Mouse (Mus musculus): ENCODE results near the gene Slc5a5. TPM values are rescaled to one million over a fixed set of nuclear protein-coding genes. Genes with fewer than 3 reads are reported as not detected.

The Slc5a5 gene
- polyA plus RNA-seq, 1 experiment = 2.3 TPM

DNA sequence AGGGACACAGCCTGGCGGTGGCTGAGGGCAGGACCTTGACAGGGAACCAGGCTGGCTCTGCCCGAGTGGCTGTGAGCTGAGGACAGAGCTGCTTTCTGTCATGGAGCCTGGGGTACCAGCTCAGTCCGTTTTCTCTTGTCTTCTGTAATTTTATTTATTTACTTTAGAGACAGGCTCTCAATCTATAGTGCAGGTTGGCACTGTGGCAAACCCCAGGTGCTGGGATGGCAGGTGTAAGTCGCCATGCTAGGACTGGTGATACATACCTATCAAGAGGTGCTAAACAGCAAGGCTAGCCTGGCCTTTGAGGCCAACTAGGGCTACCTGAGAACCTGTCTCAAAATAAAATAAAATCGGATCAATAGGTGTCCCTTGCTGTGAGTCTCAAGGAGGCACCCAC, 36.5 kb downstream of the Slc5a5 start:
- no peak for DNase-seq (ENCODE audit: low spot score)

DNA sequence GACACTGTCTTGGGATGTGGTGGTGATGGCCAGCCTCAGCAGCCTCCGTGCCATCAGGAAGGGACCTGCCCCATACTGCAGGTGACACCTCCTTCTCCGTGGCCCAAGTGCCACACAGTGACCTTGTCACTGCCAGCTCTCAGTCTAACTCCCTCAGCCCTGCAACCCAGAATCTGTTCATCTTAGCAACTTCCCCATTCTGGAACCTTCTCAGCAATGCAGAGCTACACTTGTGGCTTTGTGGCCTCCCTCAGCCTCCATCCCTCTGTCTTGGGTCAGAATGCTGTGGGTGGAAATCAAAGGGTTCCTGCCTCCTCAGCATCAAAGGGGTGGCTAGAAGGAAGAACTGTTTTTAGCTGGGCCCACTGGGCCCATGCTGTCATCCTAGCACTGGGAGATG, 38.7 kb downstream of the Slc5a5 start:
- no peak for DNase-seq (ENCODE audit: low spot score)

DNA sequence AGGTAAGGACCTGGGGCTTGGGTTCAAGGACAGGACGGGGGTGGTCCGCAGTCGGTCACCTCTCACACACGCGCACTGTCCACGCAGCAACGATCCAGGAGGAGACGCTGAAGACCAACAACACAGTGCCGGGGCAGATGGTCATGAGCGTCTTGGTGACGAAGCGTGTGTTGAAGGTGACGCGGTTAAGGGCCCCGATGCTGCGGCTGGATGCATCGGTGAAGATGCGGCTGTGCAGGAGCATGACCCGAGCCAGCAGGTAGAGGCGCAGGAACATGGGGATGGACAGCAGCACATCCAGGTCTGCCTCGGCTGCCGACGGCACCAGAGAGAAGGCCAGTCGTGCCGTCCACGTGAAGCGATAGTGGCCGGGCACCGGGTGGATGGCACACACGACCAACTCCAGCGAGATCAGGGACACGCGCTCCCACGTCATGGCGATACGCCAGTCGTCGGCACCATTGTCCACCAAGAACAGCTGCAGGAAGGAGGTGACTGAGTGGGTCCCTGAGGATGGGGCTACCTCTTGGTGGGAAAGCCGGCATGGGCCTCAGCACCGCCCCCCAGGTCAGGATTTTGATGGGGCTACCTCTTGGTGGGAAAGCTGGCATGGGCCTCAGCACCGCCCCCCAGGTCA, 39.8 kb downstream of the Slc5a5 start:
- no peak for DNase-seq (ENCODE audit: low spot score)

DNA sequence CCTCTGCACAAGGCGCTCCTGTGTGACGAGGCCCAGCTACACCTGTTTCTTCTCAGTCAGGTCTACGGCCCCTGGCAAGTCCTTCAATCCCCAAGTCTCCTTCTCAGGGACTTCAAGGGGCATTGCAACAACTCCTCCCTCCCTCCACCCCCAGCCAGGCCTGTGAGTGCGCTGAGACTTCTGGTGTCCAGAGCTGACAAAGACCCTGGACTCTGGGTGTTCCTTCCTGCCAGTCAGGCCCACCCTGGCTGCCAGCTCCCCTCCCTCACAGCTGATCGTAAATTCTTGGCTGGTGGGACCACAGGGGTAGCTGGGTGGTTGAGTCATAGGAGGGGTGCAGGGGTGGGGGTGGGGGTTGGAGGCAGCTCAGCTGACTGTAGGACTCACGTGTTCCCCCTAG, 40.7 kb downstream of the Slc5a5 start:
- no peak for DNase-seq (ENCODE audit: low spot score)

DNA sequence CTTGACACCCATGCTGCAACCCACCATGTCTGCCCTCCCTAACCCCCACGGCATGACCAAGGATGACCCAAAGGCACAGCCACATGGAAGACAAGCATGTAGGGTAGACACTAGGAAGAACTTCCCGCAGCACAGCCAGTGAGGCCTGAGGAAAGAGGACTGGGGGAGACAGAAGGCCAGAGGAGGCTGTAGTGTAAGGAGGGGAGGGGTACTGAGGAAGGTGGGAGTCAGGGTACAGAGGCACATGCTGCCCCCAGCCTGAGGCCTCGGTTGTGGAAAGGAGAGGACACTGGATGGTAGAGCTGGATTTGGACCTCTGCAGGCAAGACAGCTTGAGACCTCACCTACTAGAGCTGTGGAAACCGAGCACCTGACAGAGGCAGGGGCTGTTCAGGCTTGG, 41.6 kb downstream of the Slc5a5 start:
- no peak for DNase-seq (ENCODE audit: low spot score)

DNA sequence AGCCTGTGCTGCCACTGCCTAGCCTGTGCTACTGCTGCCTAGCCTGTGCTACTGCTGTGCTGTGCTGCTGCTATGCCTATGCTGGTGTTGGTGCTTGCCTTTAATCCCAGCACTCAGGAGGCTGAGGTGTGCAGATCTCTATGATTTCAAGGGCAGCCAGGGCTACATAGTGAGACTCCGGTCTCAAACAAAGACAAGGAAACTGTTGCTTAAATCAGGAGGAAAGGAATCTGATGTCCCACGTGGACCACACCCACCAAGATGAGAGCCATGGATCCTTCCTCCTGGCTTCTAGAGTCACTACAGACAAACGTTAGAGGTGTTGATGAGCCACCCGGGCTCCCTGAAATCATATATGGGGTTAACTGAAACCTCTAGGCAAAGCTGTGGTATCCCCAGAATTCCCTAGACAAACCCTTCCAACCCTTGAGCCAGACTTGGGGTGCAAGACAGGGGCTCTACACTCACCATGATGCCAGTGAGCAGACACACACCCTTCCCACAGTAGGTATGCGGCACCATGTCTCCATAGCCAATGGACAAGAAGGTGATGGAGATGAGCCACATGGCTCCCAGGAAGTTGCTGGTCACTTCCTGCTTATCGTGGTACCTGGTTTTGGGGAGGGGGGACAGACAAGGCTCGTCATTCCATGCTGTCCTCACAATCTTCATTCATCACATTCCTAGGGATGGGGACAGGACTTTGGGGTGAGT, 42.3 kb downstream of the Slc5a5 start:
- DNase-seq (ENCODE audit: low spot score) = no peak

DNA sequence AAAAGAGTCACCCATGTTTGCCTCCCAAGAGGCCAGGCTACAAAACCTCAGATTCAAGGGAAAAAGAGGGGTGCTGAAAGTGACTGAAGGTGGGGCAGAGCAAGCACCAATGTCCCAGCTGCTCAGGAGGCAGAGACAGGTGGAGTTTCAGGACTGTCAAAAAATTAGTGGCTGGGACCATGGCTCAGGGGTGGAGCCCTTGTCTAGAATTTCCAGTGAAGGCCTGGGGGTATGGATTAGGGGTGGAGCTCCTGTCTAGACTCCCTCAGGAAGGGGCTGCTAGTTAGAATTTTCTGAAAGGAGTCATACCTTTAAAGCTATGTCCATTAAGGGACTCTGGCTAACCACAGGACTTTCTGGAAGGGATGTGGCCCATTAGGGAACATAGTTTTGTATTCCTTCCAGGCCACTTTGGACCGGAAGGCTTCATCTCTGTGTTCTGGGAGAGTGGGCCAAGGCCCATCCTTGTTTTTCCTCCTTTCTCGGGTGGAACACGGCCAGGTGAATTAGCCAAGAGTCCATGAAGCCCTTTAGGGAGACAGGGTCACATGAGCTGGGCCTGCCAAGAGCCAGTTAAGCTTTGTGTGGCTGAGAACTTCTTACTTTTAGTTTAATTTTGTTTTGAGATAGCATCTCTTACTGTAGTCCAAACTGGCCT, 43.1 kb downstream of the Slc5a5 start:
- no peak for DNase-seq (ENCODE audit: low spot score)

DNA sequence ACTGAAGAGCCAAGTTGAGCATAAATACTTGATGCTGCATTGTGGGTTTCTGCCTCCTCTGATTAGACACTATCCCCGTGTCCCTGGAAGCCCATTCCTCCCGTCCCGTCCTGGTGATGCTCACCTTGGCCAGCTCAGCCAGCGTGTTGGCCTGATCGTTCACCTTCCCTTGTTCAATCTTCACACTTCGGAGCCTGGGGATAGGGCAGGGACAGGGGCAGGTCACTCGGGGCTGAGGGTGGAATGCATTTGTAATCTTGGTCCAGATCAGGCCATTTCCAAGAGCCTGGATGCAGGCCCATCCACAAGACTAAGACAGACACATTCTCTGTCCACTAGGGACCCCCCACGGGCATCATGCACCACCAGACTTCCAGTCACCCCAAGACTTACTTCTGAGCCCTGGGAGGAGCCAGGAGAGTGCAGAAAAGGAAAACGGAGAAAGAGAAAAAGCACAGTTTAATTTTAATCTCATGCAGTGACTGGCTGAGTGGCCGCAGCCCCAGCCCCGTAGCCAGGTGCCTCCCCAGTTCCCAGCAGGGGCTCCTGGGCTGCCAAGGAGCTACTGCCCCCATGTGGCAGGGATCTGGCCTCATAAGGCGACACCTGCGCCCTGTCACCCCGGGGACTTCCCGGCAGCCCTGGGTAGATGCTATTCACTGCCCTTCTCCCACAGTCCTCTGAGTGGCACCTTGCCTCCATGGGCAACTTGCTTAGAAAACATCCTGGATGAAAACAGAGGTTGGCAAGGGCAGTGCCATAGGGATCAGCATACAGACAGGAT, 46.0 kb downstream of the Slc5a5 start:
- DNase-seq (ENCODE audit: low spot score) = no peak

DNA sequence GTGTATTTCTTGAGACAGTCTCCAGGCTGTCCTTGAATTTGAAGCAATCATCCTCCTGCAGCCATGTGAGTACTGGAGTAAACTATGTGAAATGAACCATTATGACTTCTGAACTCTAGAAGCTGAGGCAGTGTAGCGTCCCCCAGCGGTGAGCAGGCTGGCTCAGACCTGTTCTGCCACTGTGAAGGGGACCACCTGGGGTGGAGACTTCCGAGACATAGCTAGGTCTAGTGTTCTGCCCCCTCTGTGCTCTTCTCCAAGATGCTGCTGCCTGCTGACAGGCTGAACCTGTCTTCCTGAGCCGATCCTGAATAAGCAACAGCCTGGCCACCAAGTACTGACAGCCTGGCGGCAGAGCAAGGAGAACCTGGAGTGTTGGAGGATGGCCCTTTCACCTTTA, 47.4 kb downstream of the Slc5a5 start:
- DNase-seq (ENCODE audit: low spot score) = no peak

DNA sequence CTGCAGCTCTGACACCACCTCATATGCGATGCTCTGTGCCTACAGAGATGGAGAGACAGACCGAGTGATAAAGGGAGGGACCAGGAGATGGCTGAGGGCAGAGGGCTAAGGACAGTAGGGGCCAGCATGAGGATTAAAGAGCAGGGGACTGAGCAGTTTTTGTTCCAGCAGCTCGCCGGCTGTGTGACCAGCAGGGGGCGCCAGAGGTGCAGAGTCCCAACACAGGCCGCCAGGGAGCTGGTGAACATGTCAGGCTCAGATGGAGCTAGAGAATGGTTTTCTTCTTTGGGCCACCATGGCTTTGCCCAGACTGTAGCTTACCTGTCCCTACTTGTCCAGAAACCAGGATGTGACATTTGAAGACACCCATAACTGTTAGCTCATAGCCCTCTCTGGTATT, 48.0 kb downstream of the Slc5a5 start:
- peak; percentile 85 for DNase-seq (ENCODE audit: low spot score)

DNA sequence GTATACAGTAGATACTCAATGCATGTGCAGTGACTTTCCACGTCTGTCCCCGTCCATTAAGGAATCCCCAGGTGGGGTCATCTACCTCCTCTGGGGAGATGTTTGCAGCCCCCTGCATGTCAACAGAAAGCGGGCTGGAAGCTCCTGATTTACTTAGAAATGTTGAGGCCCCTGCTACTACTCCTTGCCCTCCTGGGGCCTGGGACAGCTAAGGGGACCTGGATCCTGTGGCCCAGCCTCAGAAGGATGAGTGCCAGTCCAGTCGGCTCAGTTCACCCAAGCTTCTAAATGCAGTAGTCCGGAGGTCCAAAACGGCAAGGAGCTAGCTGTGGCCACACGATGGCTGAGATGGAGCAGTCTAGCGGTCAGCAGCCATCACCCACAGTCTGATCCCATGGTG, 48.6 kb downstream of the Slc5a5 start:
- DNase-seq (ENCODE audit: low spot score) = no peak

DNA sequence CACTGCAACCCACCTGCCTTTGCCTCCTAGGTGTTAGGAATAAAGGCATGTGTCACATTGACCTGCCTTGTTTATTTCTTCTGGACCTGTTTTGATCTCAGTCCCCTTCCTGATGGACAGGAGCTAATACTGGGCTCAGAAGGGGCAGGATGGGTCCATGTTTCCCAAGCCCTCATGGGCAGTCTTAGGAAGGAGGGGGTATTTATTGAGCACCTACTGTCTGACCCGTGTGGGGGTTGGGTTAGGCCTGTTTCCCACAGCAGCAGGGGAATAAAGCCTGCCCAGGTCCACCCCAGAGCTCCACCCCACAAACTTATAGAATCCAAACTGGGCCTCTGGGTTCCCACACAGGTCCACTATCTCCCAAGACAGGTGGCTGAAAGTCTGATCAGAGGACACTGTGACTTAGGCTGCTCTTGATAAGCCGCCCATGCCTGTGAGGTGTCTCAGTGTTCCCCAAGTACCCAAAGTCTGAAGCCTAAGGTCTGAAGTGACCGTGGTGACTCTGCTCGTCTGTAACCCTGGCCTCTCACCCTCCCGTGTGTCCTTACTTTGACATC, 49.3 kb downstream of the Slc5a5 start:
- no peak for DNase-seq (ENCODE audit: low spot score)

DNA sequence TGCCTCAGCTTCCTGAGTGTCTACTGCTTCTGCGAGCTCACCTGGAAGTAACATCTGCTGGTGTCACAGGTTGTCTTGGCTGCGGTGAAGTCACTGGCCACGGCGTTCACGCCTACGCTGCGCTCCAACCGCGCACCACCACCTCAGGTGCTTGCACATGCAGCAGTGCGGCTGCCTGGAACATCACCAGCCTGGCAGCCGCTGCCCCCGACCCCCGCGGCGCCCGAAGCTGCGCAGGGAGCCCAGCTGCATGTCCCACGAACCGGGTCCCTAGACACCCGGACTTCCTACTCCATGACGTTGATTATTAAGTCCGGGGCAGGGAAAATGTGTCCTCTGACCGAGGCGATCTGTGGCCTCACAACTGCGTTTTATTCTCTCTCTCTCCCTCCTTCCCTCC, 50.1 kb downstream of the Slc5a5 start:
- DNase-seq (ENCODE audit: low spot score) = no peak

DNA sequence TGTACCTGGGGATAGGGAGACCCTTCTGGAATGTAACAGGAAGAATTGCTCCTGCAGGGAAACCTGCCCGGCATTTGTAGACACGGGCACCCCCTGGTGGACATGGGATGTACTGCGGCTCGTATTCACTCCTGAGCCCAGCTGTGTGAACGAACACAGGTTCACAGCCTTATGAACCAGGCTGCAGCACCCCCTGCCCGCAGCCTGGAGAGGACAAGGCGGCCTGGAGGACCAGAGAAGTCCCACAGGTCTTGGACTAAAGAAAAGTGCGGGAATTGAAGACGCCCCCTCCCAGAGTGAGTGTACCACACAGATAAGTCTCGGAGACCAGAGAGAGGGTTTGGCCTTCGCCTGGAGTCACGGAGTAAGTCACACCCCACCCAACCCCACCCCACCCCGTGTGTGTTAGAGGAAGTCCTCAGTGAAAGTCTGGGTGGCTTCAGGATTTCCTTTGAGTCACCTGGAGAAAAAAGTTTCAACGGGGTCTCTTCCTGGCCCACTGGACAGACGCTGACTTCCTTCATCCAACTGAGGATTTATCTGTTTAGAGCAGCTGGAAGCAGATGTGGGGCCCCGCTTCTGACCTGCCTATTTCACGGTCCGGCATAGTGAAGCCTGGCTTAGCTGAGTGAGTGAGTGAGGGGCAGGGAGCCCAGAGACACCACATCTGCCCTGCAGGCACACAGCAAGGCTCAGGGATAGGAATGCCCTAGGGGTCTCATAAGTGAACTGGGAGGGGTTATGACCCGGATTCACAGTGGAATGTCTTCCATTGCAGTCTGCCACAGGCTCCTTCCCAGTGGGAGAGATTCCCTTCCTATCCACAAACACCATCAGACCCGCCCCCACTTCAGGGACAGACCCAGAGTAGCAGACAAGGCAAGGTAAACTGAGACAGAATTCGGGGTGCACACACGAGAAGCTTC, 51.1 kb downstream of the Slc5a5 start:
- DNase-seq (ENCODE audit: low spot score) = peak; percentile 83

DNA sequence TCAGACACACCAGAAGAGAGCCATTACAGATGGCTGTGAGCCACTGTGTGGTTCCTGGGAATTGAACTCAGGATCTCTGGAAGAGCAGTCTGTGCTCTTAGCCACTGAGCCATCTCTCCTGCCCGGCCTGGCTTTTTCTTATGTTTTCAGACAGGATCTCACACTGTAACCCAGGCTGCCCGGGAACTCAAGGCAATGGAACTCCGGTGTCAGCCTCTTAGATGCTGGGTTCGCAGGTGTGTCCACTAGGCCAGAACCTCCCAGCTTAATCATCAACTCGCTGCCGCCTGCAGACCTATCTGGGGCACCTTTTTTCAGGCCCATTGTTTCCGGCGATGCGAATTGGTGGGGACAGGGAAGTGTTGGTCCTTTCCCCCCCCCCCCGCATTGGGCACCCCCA, 52.0 kb downstream of the Slc5a5 start:
- no peak for DNase-seq (ENCODE audit: low spot score)

DNA sequence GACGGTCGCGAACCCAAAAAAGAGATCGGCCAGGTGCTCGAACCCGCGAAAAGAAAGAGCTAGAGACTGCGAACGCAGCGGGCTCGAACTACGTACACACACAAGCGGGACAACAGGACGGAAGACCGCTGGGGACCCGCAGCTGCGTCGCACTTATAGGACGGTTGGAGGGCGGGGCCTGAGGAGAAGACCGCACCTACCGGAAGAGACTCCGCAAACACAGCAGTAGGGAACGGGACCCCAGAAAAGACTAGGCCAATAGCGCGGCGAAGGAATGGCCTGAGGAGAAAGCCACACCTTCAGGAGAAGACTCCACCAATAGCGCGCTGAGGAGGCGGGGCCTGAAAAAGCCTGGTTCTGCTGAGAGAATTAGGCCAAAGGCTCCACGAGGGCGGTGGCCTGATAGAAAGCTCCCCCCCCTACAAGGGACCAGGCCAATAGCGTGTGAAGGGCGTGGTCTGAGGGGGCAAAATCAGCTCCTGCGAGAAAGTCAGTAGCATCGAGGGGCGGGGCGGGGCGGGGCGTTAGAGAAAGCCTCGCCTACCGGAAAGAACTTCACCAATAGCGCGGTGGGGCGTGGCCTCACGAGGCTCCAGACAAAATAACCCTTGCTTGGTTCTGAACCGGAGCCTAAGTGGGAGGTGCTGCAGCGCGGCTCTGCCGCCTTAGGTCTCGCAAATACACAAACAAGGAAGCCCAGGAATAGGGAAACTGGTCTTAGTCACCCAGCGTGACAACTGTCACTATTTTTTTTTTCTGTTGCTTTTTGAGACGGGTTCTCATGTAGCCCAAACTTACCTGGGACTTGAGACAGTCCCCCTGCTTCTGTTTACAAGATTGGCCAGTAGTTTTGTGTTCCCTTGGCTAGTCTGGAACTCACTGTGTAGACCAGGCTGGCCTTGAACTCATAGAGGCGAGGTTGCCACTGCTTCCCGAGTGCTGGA, 52.9 kb downstream of the Slc5a5 start, which contains the start of gene Arrdc2:
TSS of gene Arrdc2 (minus strand) at position 313 of the 944 bp plus-strand sequence.
- peak; percentile 90 for DNase-seq (ENCODE audit: low spot score)

DNA sequence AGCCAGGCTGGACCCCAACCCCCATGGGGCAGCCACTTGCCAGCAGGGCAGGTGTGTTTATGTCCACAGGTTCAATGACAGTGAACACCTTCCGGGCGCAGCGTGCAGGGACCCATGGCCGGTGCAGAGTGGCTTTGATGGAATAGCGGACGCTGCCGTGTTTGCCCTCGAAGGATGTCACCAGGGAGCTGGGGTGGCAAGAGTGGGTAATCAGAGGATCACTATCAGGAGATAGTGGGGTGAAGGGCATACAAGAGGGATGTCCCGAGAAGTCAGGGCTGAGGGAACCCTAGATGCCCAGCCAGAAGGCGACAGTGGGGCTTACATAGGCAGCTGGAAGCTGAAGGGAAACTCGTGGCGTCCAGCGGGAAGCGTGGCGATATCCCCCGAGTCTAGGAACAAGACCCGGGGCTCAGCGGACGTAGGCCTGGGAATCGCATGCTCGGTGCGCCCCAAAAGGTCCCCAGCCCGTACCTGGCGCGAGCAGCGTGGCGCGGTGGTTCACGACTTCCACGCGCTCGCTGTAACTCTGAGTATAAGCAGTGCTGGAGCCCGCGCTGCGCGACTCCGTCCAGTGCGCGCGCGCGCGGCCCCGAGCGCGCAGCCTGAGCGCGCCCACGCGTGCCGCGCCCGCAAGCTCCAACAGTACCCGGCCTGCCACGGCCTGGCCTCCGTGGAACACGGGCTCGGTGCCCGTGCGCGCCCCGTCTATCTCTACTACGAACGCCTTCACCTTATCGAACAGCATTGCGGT, 53.7 kb downstream of the Slc5a5 start:
- DNase-seq (ENCODE audit: low spot score) = peak; percentile 48

DNA sequence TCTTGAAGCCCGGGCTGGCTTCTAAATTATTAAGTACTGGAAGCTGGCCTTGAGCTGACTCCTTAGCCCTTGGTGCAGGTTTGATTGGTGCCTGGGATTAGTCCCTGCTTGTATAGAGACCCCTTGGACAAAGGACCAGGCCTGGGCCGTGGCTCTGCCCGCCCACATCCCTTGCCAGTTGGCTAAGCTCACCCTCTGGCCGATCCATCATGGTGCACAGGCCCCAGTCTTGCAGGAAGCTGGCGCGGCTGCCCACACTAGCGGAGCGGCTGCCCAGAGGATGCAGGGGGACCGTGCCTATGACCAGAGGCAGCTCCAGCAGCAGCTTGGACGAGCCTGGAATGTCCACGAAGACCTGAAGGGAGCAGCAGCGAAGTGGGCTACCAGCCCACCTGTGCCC, 55.9 kb downstream of the Slc5a5 start:
- no peak for DNase-seq (ENCODE audit: low spot score)

DNA sequence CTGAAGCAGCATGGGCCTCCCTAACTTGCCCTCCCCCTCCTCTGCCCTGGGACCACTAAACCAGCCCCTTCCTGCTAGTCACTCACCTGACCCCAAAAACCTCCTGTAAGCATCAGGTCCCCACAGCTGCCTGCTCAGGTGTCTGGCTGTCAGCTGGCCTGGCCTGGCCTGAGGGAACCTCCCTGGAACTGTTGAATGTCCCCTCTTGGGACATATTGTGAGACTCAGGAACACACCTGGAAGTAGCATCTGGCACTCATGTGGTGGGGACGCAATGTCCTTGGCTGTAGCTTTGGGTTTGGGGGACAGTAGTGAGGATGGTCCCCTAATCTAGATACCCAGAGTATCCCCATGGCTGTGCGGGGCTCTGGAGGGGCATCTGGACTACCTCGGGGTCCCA, 58.5 kb downstream of the Slc5a5 start:
- DNase-seq (ENCODE audit: low spot score) = no peak
